Mouse (Mus musculus) neural tube, embryonic 15.5 days (tissue): ENCODE results near the gene Grin3b. TPM values are rescaled to one million over a fixed set of nuclear protein-coding genes. Genes with fewer than 3 reads are reported as not detected.

ENCODE experiments used
- ATAC-seq: fragments of 200-750 bp; cut with Nextera tagmentation; 2 replicates; pipeline ENCODE4 v1.8.0; 2017; ENCODE audit warnings: mild to moderate bottlenecking, moderate TSS enrichment, moderate library complexity; ENCODE audit not compliant: low FRiP score
- H3K27ac ChIP-seq: fragments of 300-500 bp; sonication (generic); replicated peaks from 2 replicates; pipeline ENCODE4 v1.5.1; 2015; ENCODE audit warnings: mild to moderate bottlenecking, inconsistent platforms
- H3K27me3 ChIP-seq: fragments of 300-500 bp; sonication (generic); replicated peaks from 2 replicates; pipeline ENCODE4 v1.6.1; 2015; ENCODE audit warnings: inconsistent platforms
- H3K36me3 ChIP-seq: fragments of 300-500 bp; sonication (generic); 2 replicates; pipeline ENCODE4 v1.6.1; 2015; ENCODE audit warnings: inconsistent platforms
- H3K4me1 ChIP-seq: fragments of 300-500 bp; sonication (generic); 2 replicates; pipeline ENCODE4 v1.6.1; 2015; ENCODE audit warnings: inconsistent platforms
- H3K4me2 ChIP-seq: fragments of 300-500 bp; sonication (generic); 2 replicates; pipeline ENCODE4 v1.6.1; 2015; ENCODE audit warnings: inconsistent platforms, mild to moderate bottlenecking, moderate library complexity
- H3K4me3 ChIP-seq: fragments of 300-500 bp; sonication (generic); replicated peaks from 2 replicates; pipeline ENCODE4 v1.5.1; 2015; ENCODE audit warnings: mild to moderate bottlenecking, inconsistent platforms
- H3K9ac ChIP-seq: fragments of 300-500 bp; sonication (generic); replicated peaks from 2 replicates; pipeline ENCODE4 v1.6.1; 2015; ENCODE audit warnings: mild to moderate bottlenecking, inconsistent platforms
- H3K9me3 ChIP-seq: fragments of 300-500 bp; sonication (generic); replicated peaks from 2 replicates; pipeline ENCODE4 v1.6.1; 2016; ENCODE audit warnings: inconsistent platforms
- WGBS: fragments of 180-500 bp; shearing (Covaris S2); methylation state at CpG from one replicate; pipeline ENCODE4 v1.1.7; 2015; ENCODE audit warnings: mixed read lengths; 5-methylcytosine and 5-hydroxymethylcytosine counted together
- polyA plus RNA-seq: library from polyadenylated mRNA; unstranded; fragments of >200 nt; fragmentation: Nextera tagmentation; extraction: Ambion mirVana; gene quantifications from 2 replicates; pipeline ENCODE4 v1.2.1, GENCODE M21; 2015

Grin3b gene
- polyA plus RNA-seq, 1 experiment from 2014 or later = 0.32 TPM

- peaks cover 9% of the 10 kb centered on the region for H3K36me3 ChIP-seq
- WGBS = 72% methylated on average over 18 of the region's 18 CpGs
- 0 out of 2 replicates have a peak overlapping the region, but pooled peaks have one; percentile 29 for H3K9ac ChIP-seq
- H3K27me3 ChIP-seq = no peaks in the 10 kb centered on the region
- no peak for ATAC-seq
- H3K27ac ChIP-seq = peak overlapping the region; percentile 45; the same call in 1 of the 2 replicates
- H3K4me1 ChIP-seq = peaks cover 73% of the 10 kb centered on the region
- H3K4me3 ChIP-seq = no peak overlapping the region
- H3K4me2 ChIP-seq = peak overlapping the region; percentile 88
- no peaks in the 10 kb centered on the region for H3K9me3 ChIP-seq
Measured at GRCm38 (mm10) chr10:79929967-79930825, 40.3 kb upstream of the Grin3b start.

- no peak overlapping the region for H3K4me2 ChIP-seq
Measured at GRCm38 (mm10) chr10:79930826-79931186, 39.7 kb upstream of the Grin3b start.

GRCm38 (mm10) chr10:79931797-79932196, 38.7 kb upstream of the Grin3b start:
- no peak for ATAC-seq
- Histone ChIP-seq H3K4me2 (no peak overlapping the region), H3K27me3 (no peaks in the 10 kb centered on the region), H3K36me3 (peaks cover 9% of the 10 kb centered on the region), H3K4me1 (peaks cover 69% of the 10 kb centered on the region), H3K9me3 (no peaks in the 10 kb centered on the region), H3K4me3 (no peak overlapping the region), H3K9ac (no peak overlapping the region), H3K27ac (no peak overlapping the region)
- 88% methylated on average over 9 of the region's 9 CpGs for WGBS

More at GRCm38 (mm10) chr10:79930826-79931186, 39.7 kb upstream of the Grin3b start:
- no peak overlapping the region for H3K4me3 ChIP-seq
- no peaks in the 10 kb centered on the region for H3K9me3 ChIP-seq
- H3K36me3 ChIP-seq = peaks cover 9% of the 10 kb centered on the region
- no peak overlapping the region for H3K9ac ChIP-seq
- no peak for ATAC-seq
- WGBS = 45% methylated on average over 16 of the region's 16 CpGs
- H3K27ac ChIP-seq = peak overlapping the region; percentile 45; the same call in 1 of the 2 replicates
- peaks cover 71% of the 10 kb centered on the region for H3K4me1 ChIP-seq
- H3K27me3 ChIP-seq = no peaks in the 10 kb centered on the region

- Histone ChIP-seq H3K27me3 (no peaks in the 10 kb centered on the region), H3K27ac (peak overlapping the region; percentile 63), H3K9ac (no peak overlapping the region; the same call in 1 of the 2 replicates), H3K4me1 (peaks cover 76% of the 10 kb centered on the region), H3K36me3 (peaks cover 9% of the 10 kb centered on the region), H3K9me3 (no peaks in the 10 kb centered on the region), H3K4me2 (peak overlapping the region; percentile 5; the same call in 1 of the 2 replicates), H3K4me3 (no peak overlapping the region)
- no peak for ATAC-seq
- 14% methylated on average over 8 of the region's 8 CpGs for WGBS
Measured at GRCm38 (mm10) chr10:79932736-79933135, 37.8 kb upstream of the Grin3b start.

- 0 out of 2 replicates have a peak overlapping the region, but pooled peaks have one; percentile 5 for H3K4me2 ChIP-seq
- H3K27ac ChIP-seq = peak overlapping the region; percentile 63; the same call in 1 of the 2 replicates
- no peak for ATAC-seq
- no peaks in the 10 kb centered on the region for H3K9me3 ChIP-seq
- peaks cover 77% of the 10 kb centered on the region for H3K4me1 ChIP-seq
- WGBS = 71% methylated on average over 9 of the region's 9 CpGs
- H3K4me3 ChIP-seq = no peak overlapping the region
- H3K9ac ChIP-seq = no peak overlapping the region
- peaks cover 9% of the 10 kb centered on the region for H3K36me3 ChIP-seq
- no peaks in the 10 kb centered on the region for H3K27me3 ChIP-seq
Measured at GRCm38 (mm10) chr10:79933145-79933679, 37.3 kb upstream of the Grin3b start.

DNA sequence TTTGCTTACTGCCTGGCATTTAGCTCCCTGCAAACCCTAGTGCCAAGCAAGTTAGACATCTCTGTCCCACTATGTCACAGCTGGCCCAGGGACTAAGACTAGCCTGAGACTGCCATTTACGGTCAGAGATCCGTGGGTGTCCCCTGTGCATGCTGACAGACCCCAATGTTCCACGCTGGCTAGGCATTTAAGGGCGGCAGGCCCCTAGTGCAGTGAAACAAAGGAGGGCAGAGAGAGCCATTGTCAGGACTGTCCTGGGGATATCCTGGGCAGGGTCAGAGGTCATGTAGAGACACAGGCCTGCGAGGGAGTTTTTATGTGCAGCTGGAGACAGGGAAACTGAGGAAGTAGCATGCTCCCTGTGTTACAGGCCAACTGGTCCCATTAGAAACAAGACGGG, 36.7 kb upstream of the Grin3b start:
- H3K9ac ChIP-seq = no peak overlapping the region
- H3K4me3 ChIP-seq = no peak overlapping the region
- no peak for ATAC-seq
- peaks cover 9% of the 10 kb centered on the region for H3K36me3 ChIP-seq
- H3K9me3 ChIP-seq = no peaks in the 10 kb centered on the region
- H3K27ac ChIP-seq = peak overlapping the region; percentile 63
- H3K4me1 ChIP-seq = peaks cover 75% of the 10 kb centered on the region
- no peaks in the 10 kb centered on the region for H3K27me3 ChIP-seq
- 32% methylated on average over 6 of the region's 6 CpGs for WGBS
- H3K4me2 ChIP-seq = no peak overlapping the region

DNA sequence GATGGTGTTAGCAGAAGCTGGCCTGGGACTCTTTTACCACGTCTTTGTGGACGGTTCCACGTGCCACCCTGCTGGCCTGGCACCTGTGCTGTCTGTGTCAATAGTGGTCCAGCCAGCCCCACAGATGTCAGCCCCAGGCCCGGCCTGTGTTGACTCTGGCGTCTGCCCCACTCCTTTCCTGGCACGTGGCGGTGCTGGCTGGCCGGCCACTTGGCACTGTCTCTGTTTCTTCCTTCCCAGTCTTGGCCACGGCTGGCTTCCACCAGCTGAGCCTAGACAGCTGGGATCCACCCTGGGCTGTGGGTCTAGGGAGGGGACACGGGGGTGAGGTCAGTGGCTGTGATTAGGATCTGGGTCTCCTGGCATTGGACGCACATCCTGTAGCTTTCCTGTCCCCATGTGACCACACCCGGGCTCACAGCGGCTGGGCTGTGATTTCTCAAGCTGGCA, 36.2 kb upstream of the Grin3b start:
- no peak overlapping the region for H3K4me3 ChIP-seq
- peaks cover 71% of the 10 kb centered on the region for H3K4me1 ChIP-seq
- H3K9me3 ChIP-seq = no peaks in the 10 kb centered on the region
- H3K27me3 ChIP-seq = no peaks in the 10 kb centered on the region
- WGBS = 46% methylated on average over 13 of the region's 13 CpGs
- no peak overlapping the region for H3K9ac ChIP-seq
- H3K36me3 ChIP-seq = peaks cover 10% of the 10 kb centered on the region
- H3K4me2 ChIP-seq = no peak overlapping the region
- peak; percentile 32; the same call in 1 of the 2 replicates for ATAC-seq
- peak overlapping the region; percentile 63 for H3K27ac ChIP-seq

DNA sequence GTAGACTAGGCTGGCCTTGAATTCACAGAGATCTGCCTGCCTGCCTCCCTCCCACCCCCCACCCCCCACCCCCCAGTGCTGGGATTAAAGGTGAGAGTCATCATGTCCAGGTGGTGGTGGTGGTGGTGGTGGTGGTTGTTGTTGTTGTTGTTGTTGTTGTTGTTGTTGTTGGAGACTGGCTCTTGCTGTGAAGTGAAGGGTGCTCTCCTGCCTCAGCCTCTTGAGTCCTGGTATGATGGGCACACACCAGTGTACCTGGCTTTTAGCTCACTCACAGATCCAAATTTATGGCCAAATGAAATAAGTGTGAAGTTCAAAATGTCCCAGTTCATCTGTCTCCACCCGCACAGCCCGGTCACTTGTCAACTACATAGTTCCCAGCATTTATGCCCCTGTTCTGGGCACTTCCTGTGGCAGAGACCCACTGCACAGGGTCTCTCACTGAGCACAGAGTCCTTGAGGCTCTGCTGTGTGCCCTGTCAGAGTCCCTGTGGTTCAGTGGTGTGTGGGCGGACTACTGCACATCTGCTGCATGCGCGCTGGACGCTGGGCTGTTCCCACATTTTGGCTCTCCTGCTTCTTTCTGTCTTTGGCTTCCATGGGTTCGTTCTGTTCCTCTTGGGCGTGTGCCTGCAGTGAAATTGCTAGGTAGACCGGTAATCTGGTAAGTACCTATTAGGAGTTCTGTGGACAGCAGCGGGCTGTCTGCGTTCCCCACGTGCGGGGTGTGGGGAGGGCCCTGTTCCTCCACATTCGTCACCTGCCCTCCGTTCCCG, 35.5 kb upstream of the Grin3b start:
- Histone ChIP-seq H3K4me3 (no peak overlapping the region), H3K36me3 (peaks cover 13% of the 10 kb centered on the region), H3K4me2 (no peak overlapping the region), H3K9me3 (no peaks in the 10 kb centered on the region), H3K9ac (no peak overlapping the region), H3K4me1 (peaks cover 64% of the 10 kb centered on the region), H3K27me3 (no peaks in the 10 kb centered on the region), H3K27ac (peak overlapping the region; percentile 63; the same call in 1 of the 2 replicates)
- ATAC-seq = no peak
- 90% methylated on average over 16 of the region's 16 CpGs for WGBS

- no peak for ATAC-seq
- H3K27me3 ChIP-seq = no peaks in the 10 kb centered on the region
- peaks cover 60% of the 10 kb centered on the region for H3K4me1 ChIP-seq
- H3K4me3 ChIP-seq = no peak overlapping the region
- no peaks in the 10 kb centered on the region for H3K9me3 ChIP-seq
- H3K4me2 ChIP-seq = peak overlapping the region; percentile 25
- 68% methylated on average over 10 of the region's 10 CpGs for WGBS
- 0 out of 2 replicates have a peak overlapping the region, but pooled peaks have one; percentile 25 for H3K27ac ChIP-seq
- peaks cover 13% of the 10 kb centered on the region for H3K36me3 ChIP-seq
- H3K9ac ChIP-seq = 0 out of 2 replicates have a peak overlapping the region, but pooled peaks have one; percentile 2
Measured at GRCm38 (mm10) chr10:79936284-79936910, 34.1 kb upstream of the Grin3b start.

GRCm38 (mm10) chr10:79936911-79937441, 33.5 kb upstream of the Grin3b start:
- H3K4me2 ChIP-seq = peak overlapping the region; percentile 25
- H3K36me3 ChIP-seq = peaks cover 9% of the 10 kb centered on the region
- H3K4me3 ChIP-seq = no peak overlapping the region
- no peaks in the 10 kb centered on the region for H3K27me3 ChIP-seq
- H3K4me1 ChIP-seq = peaks cover 58% of the 10 kb centered on the region
- 0 out of 2 replicates have a peak overlapping the region, but pooled peaks have one; percentile 25 for H3K27ac ChIP-seq
- no peaks in the 10 kb centered on the region for H3K9me3 ChIP-seq
- ATAC-seq = no peak
- 43% methylated on average over 27 of the region's 27 CpGs for WGBS
- 0 out of 2 replicates have a peak overlapping the region, but pooled peaks have one; percentile 2 for H3K9ac ChIP-seq
